Mouse (Mus musculus) embryonic facial prominence, embryonic 14.5 days (tissue): ENCODE results near the gene Grm3. TPM values are rescaled to one million over a fixed set of nuclear protein-coding genes. Genes with fewer than 3 reads are reported as not detected.
A peak's percentile ranks its signal among the peaks of the same experiment; 100 is the strongest.

ENCODE experiments used
- ATAC-seq: fragments of 200-750 bp; cut with Nextera tagmentation; 2 replicates; pipeline ENCODE4 v1.8.0; 2017; ENCODE audit warnings: low read depth, moderate number of reproducible peaks, moderate TSS enrichment
- DNase-seq: peaks from one replicate; pipeline ENCODE4 v3.0.0-alpha.2; 2015; ENCODE audit warnings: low spot score
- H3K27ac ChIP-seq: fragments of 300-500 bp; sonication (generic); replicated peaks from 2 replicates; pipeline ENCODE4 v1.5.1; 2014; ENCODE audit warnings: low read depth, mild to moderate bottlenecking, low read length, moderate library complexity
- H3K27me3 ChIP-seq: fragments of 300-500 bp; sonication (generic); replicated peaks from 2 replicates; pipeline ENCODE4 v1.6.1; 2014; ENCODE audit warnings: low read length; ENCODE audit not compliant: control insufficient read depth, insufficient read depth
- H3K36me3 ChIP-seq: fragments of 300-500 bp; sonication (generic); 2 replicates; pipeline ENCODE4 v1.6.1; 2014; ENCODE audit warnings: low read length, mixed read lengths; ENCODE audit not compliant: control insufficient read depth, insufficient read depth
- H3K4me1 ChIP-seq: fragments of 300-500 bp; sonication (generic); 2 replicates; pipeline ENCODE4 v1.6.1; 2014; ENCODE audit warnings: antibody characterized with exemption, low read length; ENCODE audit not compliant: control insufficient read depth, insufficient read depth
- H3K4me2 ChIP-seq: fragments of 300-500 bp; sonication (generic); 2 replicates; pipeline ENCODE4 v1.6.1; 2014; ENCODE audit warnings: low read depth, mild to moderate bottlenecking, low read length, moderate library complexity, mixed read lengths
- H3K4me3 ChIP-seq: fragments of 300-500 bp; sonication (generic); 2 replicates; pipeline ENCODE4 v1.5.1; 2014; ENCODE audit warnings: low read depth, mild to moderate bottlenecking, low read length
- H3K9ac ChIP-seq: fragments of 300-500 bp; sonication (generic); 2 replicates; pipeline ENCODE4 v1.6.1; 2014; ENCODE audit warnings: low read depth, mild to moderate bottlenecking, low read length, moderate library complexity, mixed read lengths
- H3K9me3 ChIP-seq: fragments of 300-500 bp; sonication (generic); 2 replicates; pipeline ENCODE4 v1.6.1; 2016; ENCODE audit warnings: low read length; ENCODE audit not compliant: control insufficient read depth
- WGBS: fragments of 180-500 bp; shearing (Covaris S2); extraction: QIAGEN DNeasy Blood & Tissue Kit; methylation state at CpG from one replicate; pipeline ENCODE4 v1.1.7; 2014; 5-methylcytosine and 5-hydroxymethylcytosine counted together
- polyA plus RNA-seq: library from polyadenylated mRNA; unstranded; fragments of >200 nt; fragmentation: Nextera tagmentation; extraction: Ambion mirVana; gene quantifications from 2 replicates; pipeline ENCODE4 v1.2.1, GENCODE M21; 2014

The Grm3 gene
- polyA plus RNA-seq, 1 experiment from 2014 or later, result 1.1 TPM

DNA sequence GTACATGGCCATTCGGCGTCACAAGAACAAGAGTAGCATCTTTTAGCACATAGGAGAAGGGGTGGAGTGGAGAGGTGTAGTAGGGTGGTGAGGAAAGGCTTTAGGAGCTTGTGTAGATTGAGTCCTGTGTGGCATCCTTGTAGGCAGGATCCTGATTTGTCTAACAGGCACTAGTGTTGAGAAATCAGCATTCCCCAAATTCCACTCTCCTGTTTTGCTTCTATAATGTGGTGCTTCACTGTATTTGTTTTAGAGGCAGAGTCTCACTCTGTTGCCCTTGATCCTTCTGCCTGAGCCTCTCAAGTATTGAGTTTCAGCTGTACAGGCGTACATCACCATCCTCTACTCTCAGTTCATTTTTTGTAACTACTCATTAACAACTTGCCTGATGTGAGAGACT lies 247.4 kb downstream of the Grm3 start:
- H3K4me2 ChIP-seq, result no peak overlapping the region
- H3K4me1 ChIP-seq, result no peaks in the 10 kb centered on the region
- DNase-seq (no peak), ATAC-seq (no peak)
- WGBS, result 64% methylated on average over 3 of the region's 3 CpGs
- H3K27ac ChIP-seq, result no peak overlapping the region
- no peaks in the 10 kb centered on the region for H3K27me3 ChIP-seq
- H3K9ac ChIP-seq, result no peak overlapping the region
- no peak overlapping the region for H3K4me3 ChIP-seq
- H3K9me3 ChIP-seq, result no peaks in the 10 kb centered on the region
- H3K36me3 ChIP-seq, result no peaks in the 10 kb centered on the region

DNA sequence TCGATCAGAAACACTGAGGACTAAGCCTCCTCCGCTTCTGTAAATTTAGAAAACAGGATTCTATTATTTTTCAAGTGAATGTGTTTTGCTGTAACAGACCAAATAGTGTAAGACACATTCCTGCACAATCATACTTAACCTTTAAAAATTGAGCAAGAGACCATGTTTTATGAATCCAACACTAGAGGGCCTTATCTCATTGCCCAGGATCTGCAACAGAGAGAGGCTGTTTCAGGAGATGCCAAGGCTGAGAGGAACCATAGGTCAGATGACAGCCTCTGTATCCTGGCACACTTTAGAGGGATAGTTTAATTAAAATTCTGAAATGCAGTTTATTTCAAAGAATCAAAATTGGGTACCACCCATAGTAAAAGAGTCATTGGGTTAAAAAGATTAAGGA lies 271.7 kb downstream of the Grm3 start:
- ATAC-seq (no peak), DNase-seq (no peak)
- Histone ChIP-seq H3K4me2 (no peak overlapping the region), H3K9me3 (no peaks in the 10 kb centered on the region), H3K9ac (no peak overlapping the region), H3K36me3 (no peaks in the 10 kb centered on the region), H3K4me1 (no peaks in the 10 kb centered on the region), H3K4me3 (no peak overlapping the region), H3K27me3 (no peaks in the 10 kb centered on the region), H3K27ac (no peak overlapping the region)
- WGBS, result 86% methylated on average over 2 of the region's 2 CpGs

DNA sequence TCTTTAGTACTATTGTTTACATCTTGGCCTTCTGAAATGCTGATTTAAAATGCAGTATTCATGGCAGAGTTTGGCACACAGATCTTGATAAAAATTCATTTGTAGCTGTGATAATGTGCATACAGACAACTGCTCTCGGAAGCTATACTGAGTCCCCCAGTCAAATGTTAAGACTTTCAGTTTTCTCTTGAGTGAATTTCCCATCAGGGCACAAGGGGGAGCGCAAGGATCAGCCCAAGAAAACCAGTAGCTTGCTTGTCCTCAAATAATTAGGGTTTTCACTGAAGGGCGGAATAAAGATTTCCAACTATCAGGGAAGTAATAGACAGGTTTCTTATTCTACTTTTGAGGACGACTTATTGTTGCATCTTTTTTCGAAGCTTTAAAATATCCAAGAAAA lies 275.4 kb downstream of the Grm3 start:
- Histone ChIP-seq H3K36me3 (no peaks in the 10 kb centered on the region), H3K9me3 (no peaks in the 10 kb centered on the region), H3K27me3 (no peaks in the 10 kb centered on the region), H3K4me3 (no peak overlapping the region), H3K9ac (no peak overlapping the region), H3K27ac (no peak overlapping the region), H3K4me1 (no peaks in the 10 kb centered on the region), H3K4me2 (no peak overlapping the region)
- ATAC-seq, result no peak
- WGBS, result 67% methylated on average over 5 of the region's 5 CpGs
- DNase-seq, result no peak

GRCm38 (mm10) chr5:9448931-9449330 lies 276.0 kb downstream of the Grm3 start:
- no peak overlapping the region for H3K4me2 ChIP-seq
- H3K9me3 ChIP-seq, result no peaks in the 10 kb centered on the region
- no peaks in the 10 kb centered on the region for H3K27me3 ChIP-seq
- DNase-seq (no peak), ATAC-seq (no peak)
- 83% methylated on average over 6 of the region's 6 CpGs for WGBS
- H3K27ac ChIP-seq, result no peak overlapping the region
- H3K4me1 ChIP-seq, result no peaks in the 10 kb centered on the region
- no peak overlapping the region for H3K4me3 ChIP-seq
- no peak overlapping the region for H3K9ac ChIP-seq
- H3K36me3 ChIP-seq, result no peaks in the 10 kb centered on the region

GRCm38 (mm10) chr5:9446146-9446545 lies 278.8 kb downstream of the Grm3 start:
- ATAC-seq (no peak), DNase-seq (peak; percentile 53)
- no peak overlapping the region for H3K4me3 ChIP-seq
- H3K9me3 ChIP-seq, result no peaks in the 10 kb centered on the region
- H3K4me1 ChIP-seq, result no peaks in the 10 kb centered on the region
- no peaks in the 10 kb centered on the region for H3K27me3 ChIP-seq
- WGBS, result 8% methylated on average over 1 of the region's 1 CpGs
- H3K27ac ChIP-seq, result no peak overlapping the region
- H3K36me3 ChIP-seq, result no peaks in the 10 kb centered on the region
- no peak overlapping the region for H3K9ac ChIP-seq
- no peak overlapping the region for H3K4me2 ChIP-seq
